Mouse (Mus musculus): Measurements from ENCODE around the gene Gfod1. TPM values are rescaled to one million over a fixed set of nuclear protein-coding genes. Genes with fewer than 3 reads are reported as not detected.
A peak's percentile ranks its signal among the peaks of the same experiment; 100 is the strongest.

Gene Gfod1
- polyA plus RNA-seq, 1 experiment from 2014 or later = 1.8 TPM

GRCm38 (mm10) chr13:43303161-43303965, 609 bp downstream of the Gfod1 start:
- DNase-seq (ENCODE audit: low spot score) (peak; percentile 29), ATAC-seq (ENCODE audit: low read depth) (peak; percentile 17)
- H3K4me3 ChIP-seq (ENCODE audit: low read depth, low read length) = peak overlapping the region; percentile 77
- H3K27ac ChIP-seq (replicated peaks; ENCODE audit: low read depth, low read length) = peak overlapping the region; percentile 85
- peak overlapping the region; percentile 98 for H3K4me2 ChIP-seq (ENCODE audit: low read depth, low read length)
- H3K4me1 ChIP-seq (ENCODE audit: control insufficient read depth, insufficient read depth, low read length) = peaks cover 26% of the 10 kb centered on the region
- peak overlapping the region; percentile 73 for H3K9ac ChIP-seq (ENCODE audit: low read depth, low read length)
- H3K27me3 ChIP-seq (replicated peaks; ENCODE audit: control insufficient read depth, insufficient read depth, low read length) = peaks cover 25% of the 10 kb centered on the region
- no peaks in the 10 kb centered on the region for H3K9me3 ChIP-seq (ENCODE audit: control insufficient read depth, low read length)
- no peaks in the 10 kb centered on the region for H3K36me3 ChIP-seq (ENCODE audit: control insufficient read depth, insufficient read depth, low read length)
- 0% methylated on average over 31 of the region's 78 CpGs for WGBS

- no peaks in the 10 kb centered on the region for H3K36me3 ChIP-seq (ENCODE audit: control insufficient read depth, insufficient read depth, low read length)
- H3K4me2 ChIP-seq (ENCODE audit: low read depth, low read length) = peak overlapping the region; percentile 98
- ATAC-seq (ENCODE audit: low read depth) (no peak), DNase-seq (ENCODE audit: low spot score) (peak; percentile 53)
- H3K27me3 ChIP-seq (replicated peaks; ENCODE audit: control insufficient read depth, insufficient read depth, low read length) = peaks cover 25% of the 10 kb centered on the region
- peak overlapping the region; percentile 77 for H3K4me3 ChIP-seq (ENCODE audit: low read depth, low read length)
- peak overlapping the region; percentile 73 for H3K9ac ChIP-seq (ENCODE audit: low read depth, low read length)
- no peaks in the 10 kb centered on the region for H3K9me3 ChIP-seq (ENCODE audit: control insufficient read depth, low read length)
- H3K4me1 ChIP-seq (ENCODE audit: control insufficient read depth, insufficient read depth, low read length) = peaks cover 26% of the 10 kb centered on the region
- WGBS = under 1% methylated on average over 19 of the region's 19 CpGs
- H3K27ac ChIP-seq (replicated peaks; ENCODE audit: low read depth, low read length) = no peak overlapping the region
Observed at GRCm38 (mm10) chr13:43302651-43303160, 1.3 kb downstream of the Gfod1 start.

DNA sequence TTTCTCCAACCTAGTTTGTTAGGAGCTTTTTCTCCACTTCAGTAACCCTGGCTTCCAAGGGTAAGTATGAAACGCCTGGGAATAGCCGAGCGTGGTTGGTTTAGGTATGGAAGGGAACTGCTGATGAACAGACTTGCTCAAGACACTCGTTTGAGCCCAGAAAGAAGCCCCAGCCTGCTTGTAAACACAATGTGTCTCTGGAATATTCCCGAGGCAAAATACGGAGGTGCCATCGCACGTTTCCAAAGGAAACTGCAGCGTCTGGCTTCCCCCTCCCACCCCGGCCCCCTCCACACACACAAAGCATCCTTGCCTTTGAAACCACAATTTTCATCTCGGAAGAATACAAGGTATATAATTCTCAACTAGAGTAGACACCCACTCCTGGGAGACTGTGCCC, 1.7 kb downstream of the Gfod1 start:
- ATAC-seq (ENCODE audit: low read depth) (no peak), DNase-seq (ENCODE audit: low spot score) (peak; percentile 18)
- no peaks in the 10 kb centered on the region for H3K9me3 ChIP-seq (ENCODE audit: control insufficient read depth, low read length)
- peak overlapping the region; percentile 73 for H3K9ac ChIP-seq (ENCODE audit: low read depth, low read length)
- peak overlapping the region; percentile 98 for H3K4me2 ChIP-seq (ENCODE audit: low read depth, low read length)
- peaks cover 26% of the 10 kb centered on the region for H3K4me1 ChIP-seq (ENCODE audit: control insufficient read depth, insufficient read depth, low read length)
- H3K36me3 ChIP-seq (ENCODE audit: control insufficient read depth, insufficient read depth, low read length) = no peaks in the 10 kb centered on the region
- peak overlapping the region; percentile 77 for H3K4me3 ChIP-seq (ENCODE audit: low read depth, low read length)
- H3K27me3 ChIP-seq (replicated peaks; ENCODE audit: control insufficient read depth, insufficient read depth, low read length) = peaks cover 25% of the 10 kb centered on the region
- 6% methylated on average over 11 of the region's 11 CpGs for WGBS
- no peak overlapping the region for H3K27ac ChIP-seq (replicated peaks; ENCODE audit: low read depth, low read length)

- no peak overlapping the region for H3K27ac ChIP-seq (replicated peaks; ENCODE audit: low read depth, low read length)
- H3K36me3 ChIP-seq (ENCODE audit: control insufficient read depth, insufficient read depth, low read length) = no peaks in the 10 kb centered on the region
- H3K4me3 ChIP-seq (ENCODE audit: low read depth, low read length) = peak overlapping the region; percentile 77
- ATAC-seq (ENCODE audit: low read depth) (no peak), DNase-seq (ENCODE audit: low spot score) (no peak)
- H3K4me1 ChIP-seq (ENCODE audit: control insufficient read depth, insufficient read depth, low read length) = peaks cover 26% of the 10 kb centered on the region
- peaks cover 25% of the 10 kb centered on the region for H3K27me3 ChIP-seq (replicated peaks; ENCODE audit: control insufficient read depth, insufficient read depth, low read length)
- H3K9ac ChIP-seq (ENCODE audit: low read depth, low read length) = no peak overlapping the region; the same call in 1 of the 2 replicates
- H3K4me2 ChIP-seq (ENCODE audit: low read depth, low read length) = peak overlapping the region; percentile 98
- H3K9me3 ChIP-seq (ENCODE audit: control insufficient read depth, low read length) = no peaks in the 10 kb centered on the region
- WGBS = 35% methylated on average over 9 of the region's 9 CpGs
Observed at GRCm38 (mm10) chr13:43300906-43301305, 3.1 kb downstream of the Gfod1 start.

GRCm38 (mm10) chr13:43300366-43300765, 3.6 kb downstream of the Gfod1 start:
- ATAC-seq (ENCODE audit: low read depth) (no peak), DNase-seq (ENCODE audit: low spot score) (no peak)
- Histone ChIP-seq H3K27me3 (replicated peaks; ENCODE audit: control insufficient read depth, insufficient read depth, low read length) (peaks cover 22% of the 10 kb centered on the region), H3K9me3 (ENCODE audit: control insufficient read depth, low read length) (no peaks in the 10 kb centered on the region), H3K4me2 (ENCODE audit: low read depth, low read length) (peak overlapping the region; percentile 98; the same call in 1 of the 2 replicates), H3K4me1 (ENCODE audit: control insufficient read depth, insufficient read depth, low read length) (peaks cover 26% of the 10 kb centered on the region), H3K9ac (ENCODE audit: low read depth, low read length) (no peak overlapping the region), H3K36me3 (ENCODE audit: control insufficient read depth, insufficient read depth, low read length) (no peaks in the 10 kb centered on the region), H3K27ac (replicated peaks; ENCODE audit: low read depth, low read length) (no peak overlapping the region), H3K4me3 (ENCODE audit: low read depth, low read length) (no peak overlapping the region)
- 31% methylated on average over 5 of the region's 5 CpGs for WGBS

DNA sequence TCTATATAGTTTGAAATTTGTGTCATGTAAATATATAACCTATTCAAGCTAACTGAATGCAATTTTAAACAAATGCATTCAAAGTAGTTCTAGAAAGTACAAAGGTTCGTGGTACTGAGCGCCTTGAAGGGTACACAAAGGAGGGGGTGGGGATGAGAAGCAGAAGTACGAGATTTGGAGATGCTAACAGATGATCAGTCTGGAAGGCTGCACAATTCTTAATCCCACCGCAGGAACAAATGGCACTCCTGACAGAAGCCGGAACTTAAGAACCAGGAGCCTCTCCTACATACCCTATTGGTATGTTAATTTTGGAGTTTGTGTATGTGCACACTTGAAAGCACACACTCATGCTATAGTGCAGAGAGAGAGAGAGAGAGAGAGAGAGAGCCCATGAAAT, 4.8 kb downstream of the Gfod1 start:
- Histone ChIP-seq H3K9ac (ENCODE audit: low read depth, low read length) (no peak overlapping the region), H3K27ac (replicated peaks; ENCODE audit: low read depth, low read length) (no peak overlapping the region), H3K27me3 (replicated peaks; ENCODE audit: control insufficient read depth, insufficient read depth, low read length) (peaks cover 19% of the 10 kb centered on the region), H3K4me3 (ENCODE audit: low read depth, low read length) (no peak overlapping the region), H3K36me3 (ENCODE audit: control insufficient read depth, insufficient read depth, low read length) (no peaks in the 10 kb centered on the region), H3K4me2 (ENCODE audit: low read depth, low read length) (no peak overlapping the region), H3K4me1 (ENCODE audit: control insufficient read depth, insufficient read depth, low read length) (peaks cover 20% of the 10 kb centered on the region), H3K9me3 (ENCODE audit: control insufficient read depth, low read length) (no peaks in the 10 kb centered on the region)
- 63% methylated on average over 5 of the region's 5 CpGs for WGBS
- no peak for DNase-seq (ENCODE audit: low spot score)
- ATAC-seq (ENCODE audit: low read depth) = no peak

DNA sequence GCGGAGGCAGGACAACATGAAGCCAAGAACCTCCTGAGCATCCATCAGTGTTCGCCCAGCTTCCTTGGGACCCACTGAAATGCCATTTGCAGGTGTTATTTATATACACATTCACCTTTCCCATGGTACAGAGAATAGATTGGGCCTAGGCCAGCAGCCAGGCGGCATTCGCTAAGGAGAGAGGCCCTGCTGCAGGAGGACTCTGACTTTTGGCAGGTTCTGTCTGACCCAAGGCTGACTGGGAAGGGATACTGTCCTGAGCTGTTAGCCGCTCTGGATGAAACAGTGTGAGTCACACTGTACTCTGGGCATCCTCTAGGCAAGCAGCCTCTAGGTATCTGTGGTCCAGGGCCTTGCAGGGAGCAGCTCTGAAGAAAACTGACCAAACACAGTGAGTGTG, 6.4 kb downstream of the Gfod1 start:
- no peak for ATAC-seq (ENCODE audit: low read depth)
- peaks cover 19% of the 10 kb centered on the region for H3K27me3 ChIP-seq (replicated peaks; ENCODE audit: control insufficient read depth, insufficient read depth, low read length)
- no peak overlapping the region for H3K9ac ChIP-seq (ENCODE audit: low read depth, low read length)
- no peaks in the 10 kb centered on the region for H3K36me3 ChIP-seq (ENCODE audit: control insufficient read depth, insufficient read depth, low read length)
- DNase-seq (ENCODE audit: low spot score) = no peak
- no peaks in the 10 kb centered on the region for H3K9me3 ChIP-seq (ENCODE audit: control insufficient read depth, low read length)
- H3K4me2 ChIP-seq (ENCODE audit: low read depth, low read length) = no peak overlapping the region
- 92% methylated on average over 5 of the region's 5 CpGs for WGBS
- H3K4me3 ChIP-seq (ENCODE audit: low read depth, low read length) = no peak overlapping the region
- peaks cover 17% of the 10 kb centered on the region for H3K4me1 ChIP-seq (ENCODE audit: control insufficient read depth, insufficient read depth, low read length)
- H3K27ac ChIP-seq (replicated peaks; ENCODE audit: low read depth, low read length) = no peak overlapping the region

DNA sequence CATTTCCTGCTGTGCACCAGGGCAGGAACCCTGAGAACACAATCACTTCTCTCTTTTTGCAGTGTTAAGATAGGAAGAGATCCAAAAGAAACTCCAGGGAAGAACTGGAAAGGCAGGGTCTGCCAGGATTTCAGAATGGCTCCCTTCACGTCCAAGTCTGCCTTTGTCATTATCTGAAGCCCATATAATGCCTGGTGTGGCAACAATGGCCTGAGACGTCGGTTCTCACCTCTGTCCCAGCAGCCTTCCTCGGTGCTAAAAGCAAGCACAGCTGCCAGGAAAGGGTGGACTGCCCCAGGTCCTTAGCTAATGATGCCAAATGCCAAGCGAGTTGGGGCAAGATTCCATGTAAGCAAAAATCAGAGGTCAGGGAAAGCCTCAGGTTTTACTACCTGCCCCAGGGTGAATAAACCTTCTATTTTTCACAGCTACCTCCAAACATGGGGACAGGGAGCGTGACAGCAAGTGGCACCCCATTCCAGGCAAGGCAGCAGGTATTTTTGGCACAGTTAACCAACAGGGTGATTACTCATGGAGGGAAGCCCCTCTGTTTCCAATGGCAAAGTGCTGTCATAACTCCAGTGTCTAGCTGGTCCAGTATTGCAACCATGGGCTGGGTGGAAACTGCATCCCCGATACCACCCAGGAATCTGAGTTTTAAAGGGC, 7.7 kb downstream of the Gfod1 start:
- WGBS = 63% methylated on average over 7 of the region's 7 CpGs
- Histone ChIP-seq H3K4me1 (ENCODE audit: control insufficient read depth, insufficient read depth, low read length) (peaks cover 5% of the 10 kb centered on the region), H3K4me3 (ENCODE audit: low read depth, low read length) (no peak overlapping the region), H3K9ac (ENCODE audit: low read depth, low read length) (no peak overlapping the region; the same call in 1 of the 2 replicates), H3K27ac (replicated peaks; ENCODE audit: low read depth, low read length) (no peak overlapping the region), H3K27me3 (replicated peaks; ENCODE audit: control insufficient read depth, insufficient read depth, low read length) (peaks cover 14% of the 10 kb centered on the region), H3K9me3 (ENCODE audit: control insufficient read depth, low read length) (no peaks in the 10 kb centered on the region), H3K4me2 (ENCODE audit: low read depth, low read length) (no peak overlapping the region), H3K36me3 (ENCODE audit: control insufficient read depth, insufficient read depth, low read length) (no peaks in the 10 kb centered on the region)
- no peak for ATAC-seq (ENCODE audit: low read depth)
- DNase-seq (ENCODE audit: low spot score) = no peak
